In the genomic region with DNA sequence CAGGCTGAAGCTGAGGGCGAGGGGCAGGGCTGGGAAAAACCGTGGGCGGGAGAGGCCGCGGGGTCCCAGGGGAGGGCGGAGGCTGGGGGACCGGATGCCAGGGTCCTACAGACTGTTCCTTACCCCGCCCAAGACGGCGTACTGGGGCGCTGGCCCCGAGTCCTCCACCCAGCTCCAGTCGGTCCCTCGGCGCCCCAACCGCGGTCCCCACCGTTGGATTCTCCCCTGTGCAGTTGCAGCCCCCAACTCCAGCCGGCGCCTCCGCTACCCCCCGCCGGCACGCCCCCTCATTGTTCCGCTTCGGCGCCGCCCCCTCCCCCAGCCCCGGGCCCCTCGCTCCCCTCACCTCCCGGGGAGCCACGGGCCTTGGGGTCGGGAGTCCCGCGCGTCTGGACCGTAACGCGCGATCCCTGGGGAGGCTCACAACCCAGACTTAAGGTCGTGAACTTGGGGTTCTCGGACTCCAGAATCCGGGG, we compare ENCODE assay signal across 8 mouse cellular contexts. TPM values are rescaled to one million over a fixed set of nuclear protein-coding genes. Genes with fewer than 3 reads are reported as not detected.
DNase-seq lines count a peak whose midpoint lies in the region; ATAC-seq and TF ChIP-seq lines count a peak whose summit lies in the region.

No protein-coding gene starts in this region.

- H3K4me1 ChIP-seq in bone marrow macrophage, adult 2 months (ENCODE audit: control insufficient read depth, insufficient read depth, low read length), result peaks cover 10% of the 10 kb centered on the region
- H3K4me1 ChIP-seq in intestine, postnatal 0 days (replicated peaks; ENCODE audit: control insufficient read depth, insufficient read depth, low read length), result no peaks in the 10 kb centered on the region
- peaks cover 7% of the 10 kb centered on the region; the same call in 1 of the 2 replicates for H3K4me1 ChIP-seq in lung, adult 2 months (ENCODE audit: control insufficient read depth, insufficient read depth, low read length)

- H3K4me2 ChIP-seq in intestine, postnatal 0 days (replicated peaks; ENCODE audit: low read depth), result peak overlapping the region; percentile 96

- no peaks in the 10 kb centered on the region for H3K27me3 ChIP-seq in C2C12 (ENCODE audit: control insufficient read depth, insufficient read depth, insufficient read length)
- H3K27me3 ChIP-seq in intestine, postnatal 0 days (replicated peaks; ENCODE audit: control insufficient read depth, insufficient read depth, low read length), result no peaks in the 10 kb centered on the region

- H3K9me3 ChIP-seq in intestine, postnatal 0 days (ENCODE audit: control insufficient read depth), result no peaks in the 10 kb centered on the region

- peak overlapping the region; percentile 79 for H3ac ChIP-seq in C2C12 (ENCODE audit: control insufficient read depth, insufficient read length, low read depth)

- DNase-seq in heart, adult 11 months, result peak; percentile 99
- DNase-seq in lung, adult 2 months, result no peak
- DNase-seq in ovary, postnatal 10 days (ENCODE audit: low spot score), result peak; percentile 42
- DNase-seq in yolk sac, embryonic 10.5 days (ENCODE audit: low spot score), result peak; percentile 74

- peak overlapping the region; percentile 59 for H3K4me3 ChIP-seq in C2C12 (ENCODE audit: insufficient read depth, poor library complexity, severe bottlenecking)
- H3K4me3 ChIP-seq in bone marrow macrophage, adult 2 months (ENCODE audit: insufficient read depth, low read length), result peak overlapping the region; percentile 79
- H3K4me3 ChIP-seq in intestine, postnatal 0 days (ENCODE audit: low read depth, low read length), result peak overlapping the region; percentile 76
- H3K4me3 ChIP-seq in lung, adult 2 months (replicated peaks; ENCODE audit: extremely low read depth, low read depth, low read length), result peak overlapping the region; percentile 68

- TF ChIP-seq CTCF in C2C12 (IDR thresholded peaks at IDR 0.05; ENCODE audit: control insufficient read depth, insufficient read depth, insufficient read length), result no peak
- TF ChIP-seq CTCF in bone marrow macrophage, adult 2 months (IDR thresholded peaks at IDR 0.05; ENCODE audit: low read depth, low read length), result no peak
- no peak for TF ChIP-seq CTCF in intestine, postnatal 0 days (IDR thresholded peaks at IDR 0.05; ENCODE audit: low read depth)
- no peak for TF ChIP-seq CTCF in lung, adult 2 months (IDR thresholded peaks at IDR 0.05; ENCODE audit: insufficient read depth, low read length)

- under 1% methylated on average over 41 of the region's 43 CpGs for WGBS in intestine, postnatal 0 days
- 1% methylated on average over 38 of the region's 43 CpGs for WGBS in lung, adult 2 months

- peak overlapping the region; percentile 87 for H3K9ac ChIP-seq in intestine, postnatal 0 days (ENCODE audit: low read depth, low read length)

- H3K79me3 ChIP-seq in C2C12 (ENCODE audit: low read depth), result peaks cover 17% of the 10 kb centered on the region

- H3K36me3 ChIP-seq in C2C12 (ENCODE audit: control insufficient read depth, insufficient read depth), result peaks cover 8% of the 10 kb centered on the region
- H3K36me3 ChIP-seq in intestine, postnatal 0 days (ENCODE audit: control insufficient read depth, insufficient read depth), result peaks cover 36% of the 10 kb centered on the region

- peaks cover 41% of the 10 kb centered on the region for H3K79me2 ChIP-seq in C2C12 (ENCODE audit: control insufficient read depth, insufficient read depth)

- H3K27ac ChIP-seq in bone marrow macrophage, adult 2 months (ENCODE audit: insufficient read depth, low read depth, low read length), result no peak overlapping the region
- peak overlapping the region; percentile 89 for H3K27ac ChIP-seq in intestine, postnatal 0 days (ENCODE audit: low read depth, low read length)

- no peak for ATAC-seq in intestine, postnatal 0 days
- ATAC-seq in erythroid progenitor cell, adult 5-6 weeks (replicated peaks; ENCODE audit: low FRiP score, poor library complexity, severe bottlenecking), result no peak

- no peak for TF ChIP-seq POLR2A in bone marrow macrophage, adult 2 months (IDR thresholded peaks at IDR 0.05; ENCODE audit: borderline replicate concordance, low read depth, low read length)
- TF ChIP-seq POLR2A in lung, adult 2 months (IDR thresholded peaks at IDR 0.05; ENCODE audit: borderline replicate concordance, extremely low read depth, low read depth, low read length), result no peak

TF ChIP-seq in C2C12, 6 proteins besides CTCF, POLR2A, EP300 and RAD21:
- no peak for TF ChIP-seq MYOG (IDR thresholded peaks at IDR 0.05; ENCODE audit: control insufficient read depth, extremely low read depth, insufficient read length)
- TF ChIP-seq MYOD1 (IDR thresholded peaks at IDR 0.05; ENCODE audit: control insufficient read depth, insufficient read length, low read depth), result no peak
- TF ChIP-seq FOSL1 (IDR thresholded peaks at IDR 0.05; ENCODE audit: insufficient read depth, low read length, poor library complexity, severe bottlenecking), result no peak
- TF ChIP-seq CEBPB (IDR thresholded peaks at IDR 0.05; ENCODE audit: low read depth), result no peak
- TF ChIP-seq MAX (IDR thresholded peaks at IDR 0.05), result no peak
- no peak for TF ChIP-seq USF1 (IDR thresholded peaks at IDR 0.05; ENCODE audit: low read depth)

RNA-seq across cellular contexts. Expression of a gene that starts 0.8 kb away (rescaled TPM):
- polyA plus RNA-seq in C2C12 (2012; fragmentation: generic; extraction: Trizol), result 29.0 TPM
- 11.4 and 14.6 TPM in 2 replicates for polyA plus RNA-seq in bone marrow macrophage, adult 2 months (2012; ENCODE audit: insufficient read depth, insufficient read length, missing spikeins)
- 10.6 and 11.9 TPM in 2 replicates for polyA plus RNA-seq in intestine, postnatal 0 days (2015; fragmentation: Nextera tagmentation; extraction: Ambion mirVana)
- 37.5 and 40.0 TPM in 2 replicates for polyA plus RNA-seq in lung, adult 2 months (2012; rRNA removed)
- total RNA-seq in erythroid progenitor cell, adult 5-6 weeks (2015; ENCODE audit: low replicate concordance), result 2.1 and 5.8 TPM in 2 replicates
- 1.0 and 3.1 TPM in 2 replicates for total RNA-seq in erythroid progenitor cell, adult 5-6 weeks (2017; ENCODE audit: low replicate concordance)

RNA-seq across cellular contexts. Expression of a gene that starts 8.5 kb away (rescaled TPM):
- 11.2 TPM for polyA plus RNA-seq in C2C12 (2012; fragmentation: generic; extraction: Trizol)
- 110 and 119 TPM in 2 replicates for polyA plus RNA-seq in bone marrow macrophage, adult 2 months (2012; ENCODE audit: insufficient read depth, insufficient read length, missing spikeins)
- polyA plus RNA-seq in intestine, postnatal 0 days (2015; fragmentation: Nextera tagmentation; extraction: Ambion mirVana), result 57.3 and 61.5 TPM in 2 replicates
- polyA plus RNA-seq in lung, adult 2 months (2012; rRNA removed), result 83.3 and 136 TPM in 2 replicates
- 39.8 and 50.5 TPM in 2 replicates for total RNA-seq in erythroid progenitor cell, adult 5-6 weeks (2015; ENCODE audit: low replicate concordance)
- 3.9 and 6.4 TPM in 2 replicates for total RNA-seq in erythroid progenitor cell, adult 5-6 weeks (2017; ENCODE audit: low replicate concordance)

RNA-seq across cellular contexts. Expression of a gene that starts 21.0 kb away (rescaled TPM):
- 55.6 TPM for polyA plus RNA-seq in C2C12 (2012; fragmentation: generic; extraction: Trizol)
- 12.5 and 13.9 TPM in 2 replicates for polyA plus RNA-seq in bone marrow macrophage, adult 2 months (2012; ENCODE audit: insufficient read depth, insufficient read length, missing spikeins)
- 42.7 and 44.2 TPM in 2 replicates for polyA plus RNA-seq in intestine, postnatal 0 days (2015; fragmentation: Nextera tagmentation; extraction: Ambion mirVana)
- 37.3 and 39.2 TPM in 2 replicates for polyA plus RNA-seq in lung, adult 2 months (2012; rRNA removed)
- total RNA-seq in erythroid progenitor cell, adult 5-6 weeks (2015; ENCODE audit: low replicate concordance), result 0.84 and 13.0 TPM in 2 replicates
- total RNA-seq in erythroid progenitor cell, adult 5-6 weeks (2017; ENCODE audit: low replicate concordance), result 2.6 and 4.4 TPM in 2 replicates

RNA-seq across cellular contexts. Expression of a gene that starts 21.1 kb away (rescaled TPM):
- polyA plus RNA-seq in C2C12 (2012; fragmentation: generic; extraction: Trizol), result 6,019 TPM
- polyA plus RNA-seq in bone marrow macrophage, adult 2 months (2012; ENCODE audit: insufficient read depth, insufficient read length, missing spikeins), result 801 and 823 TPM in 2 replicates
- 695 and 702 TPM in 2 replicates for polyA plus RNA-seq in intestine, postnatal 0 days (2015; fragmentation: Nextera tagmentation; extraction: Ambion mirVana)
- polyA plus RNA-seq in lung, adult 2 months (2012; rRNA removed), result 529 and 774 TPM in 2 replicates
- 892 and 1,114 TPM in 2 replicates for total RNA-seq in erythroid progenitor cell, adult 5-6 weeks (2015; ENCODE audit: low replicate concordance)
- total RNA-seq in erythroid progenitor cell, adult 5-6 weeks (2017; ENCODE audit: low replicate concordance), result 132 and 239 TPM in 2 replicates

RNA-seq across cellular contexts. Expression of a gene that starts 21.2 kb away (rescaled TPM):
- polyA plus RNA-seq in C2C12 (2012; fragmentation: generic; extraction: Trizol), result 44.3 TPM
- 102 and 123 TPM in 2 replicates for polyA plus RNA-seq in bone marrow macrophage, adult 2 months (2012; ENCODE audit: insufficient read depth, insufficient read length, missing spikeins)
- polyA plus RNA-seq in intestine, postnatal 0 days (2015; fragmentation: Nextera tagmentation; extraction: Ambion mirVana), result 54.6 and 60.6 TPM in 2 replicates
- polyA plus RNA-seq in lung, adult 2 months (2012; rRNA removed), result 81.5 and 103 TPM in 2 replicates
- 21.4 and 56.6 TPM in 2 replicates for total RNA-seq in erythroid progenitor cell, adult 5-6 weeks (2015; ENCODE audit: low replicate concordance)
- 32.5 and 42.5 TPM in 2 replicates for total RNA-seq in erythroid progenitor cell, adult 5-6 weeks (2017; ENCODE audit: low replicate concordance)
